Mouse (Mus musculus): ENCODE measurements around the gene Satb1. TPM values are rescaled to one million over a fixed set of nuclear protein-coding genes. Genes with fewer than 3 reads are reported as not detected.

Satb1 gene
- total RNA-seq (2012; rRNA removed) (not detected in 2 replicates), total RNA-seq (2014; rRNA removed) (not detected in 2 replicates), polyA plus RNA-seq (2012; ENCODE audit: insufficient read length, low read depth) (0.14 TPM in 1 of 2 replicates, not detected in the other)

- in situ Hi-C loops (cut with MboI; ENCODE audit: low pct_ligation_motif_present, low pct_unique_long_range_greater_than_20kb, low sequenced_read_pairs) (no loop called here), dilution Hi-C loops (cut with MboI; ENCODE audit: extremely low pct_ligation_motif_present, extremely low pct_unique_long_range_greater_than_20kb, low sequenced_read_pairs) (no loop called here)
- H3K27me3 ChIP-seq (replicated peaks) = no peaks in the 10 kb centered on the region
- DNase-seq (ENCODE audit: extremely low read depth) = no peak
- H3K9ac ChIP-seq (ENCODE audit: insufficient read depth, low read depth) = no peak within 1 kb of the TSS
- H3K36me3 ChIP-seq (replicated peaks in 1 of 2; ENCODE audit: control insufficient read depth in 1 of 2, insufficient read depth in 1 of 2, low read length in 1 of 2) = no peaks in the 10 kb centered on the region
- no peaks in the 10 kb centered on the region for H3K79me2 ChIP-seq (replicated peaks; ENCODE audit: control insufficient read depth, extremely low read depth, insufficient read depth, poor library complexity, severe bottlenecking)
- H3K4me3 ChIP-seq (replicated peaks in 1 of 3; ENCODE audit: low read depth in 2 of 3, low read length in 2 of 3, poor library complexity in 1 of 3) = no peak within 1 kb of the TSS
- peaks cover 43% of the 10 kb centered on the region for H3K9me3 ChIP-seq (replicated peaks; ENCODE audit: low read length)
- H3K27ac ChIP-seq (ENCODE audit: insufficient read depth, low read depth) = no peak within 1 kb of the TSS
- no peak within 1 kb of the TSS for H3K4me2 ChIP-seq (ENCODE audit: insufficient read depth, low read depth, poor library complexity, severe bottlenecking)
- no peak for TF ChIP-seq TBP (conservative IDR thresholded peaks at IDR 0.05; ENCODE audit: low read depth, low read length)
- TF ChIP-seq PAX5 (IDR thresholded peaks at IDR 0.05; ENCODE audit: low read length) = no peak
- TF ChIP-seq POLR2AphosphoS2 (IDR thresholded peaks at IDR 0.05; ENCODE audit: low read depth, low read length) = no peak
- TF ChIP-seq MAX (IDR thresholded peaks at IDR 0.05; ENCODE audit: low read length) = no peak
- TF ChIP-seq ZMIZ1 (IDR thresholded peaks at IDR 0.05; ENCODE audit: low read depth, low read length) = no peak
- TF ChIP-seq JUND (conservative IDR thresholded peaks at IDR 0.05; ENCODE audit: low read depth, low read length) = no peak
- TF ChIP-seq CTCF (conservative IDR thresholded peaks at IDR 0.05 in 1 of 2, IDR thresholded peaks at IDR 0.05 in 1 of 2; ENCODE audit: low read depth in 2 of 2, low read length in 2 of 2) = no peak
- TF ChIP-seq MYC (IDR thresholded peaks at IDR 0.05; ENCODE audit: low read depth, low read length) = no peak
- no peak for TF ChIP-seq EP300 (IDR thresholded peaks at IDR 0.05; ENCODE audit: low read length)
- no peak for TF ChIP-seq USF2 (conservative IDR thresholded peaks at IDR 0.05; ENCODE audit: low read depth, low read length)
- TF ChIP-seq JUN (IDR thresholded peaks at IDR 0.05; ENCODE audit: insufficient read depth, low read depth, low read length) = no peak
- no peak for TF ChIP-seq E2F4 (IDR thresholded peaks at IDR 0.05; ENCODE audit: insufficient replicate concordance, low read depth, low read length)
- no peaks in the 10 kb centered on the region for H3K4me1 ChIP-seq (ENCODE audit: control insufficient read depth in 1 of 2, insufficient read depth in 2 of 2)
These were observed at the start of gene Satb1 for GRCm38 (mm10) chr17:51832900-51833577. TSS of gene Satb1 (minus strand) at chr17:51833290.

DNA sequence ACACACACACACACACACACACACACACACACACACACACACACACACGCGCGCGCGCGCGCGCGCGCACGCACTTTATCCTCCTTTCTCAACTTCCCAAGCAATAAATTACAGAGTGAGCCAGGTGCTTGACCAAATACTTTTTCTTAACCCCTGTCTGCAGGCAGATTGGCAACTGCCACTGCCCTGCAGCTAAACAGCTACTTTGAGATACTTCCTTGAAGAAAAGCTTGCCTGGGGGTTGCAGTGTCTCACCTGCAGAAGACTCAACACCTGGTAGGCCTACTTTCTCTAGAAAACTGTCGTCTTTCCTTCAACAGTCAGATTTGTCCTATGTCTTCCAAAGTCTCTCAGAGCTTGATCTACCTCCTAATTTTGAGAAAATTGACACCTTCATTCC, 49.5 kb upstream of the Satb1 start:
- Histone ChIP-seq H3K4me2 (ENCODE audit: insufficient read depth, low read depth, poor library complexity, severe bottlenecking) (no peak overlapping the region), H3K9me3 (replicated peaks; ENCODE audit: low read length) (peaks cover 39% of the 10 kb centered on the region), H3K9ac (ENCODE audit: insufficient read depth, low read depth) (no peak overlapping the region), H3K27me3 (replicated peaks) (no peaks in the 10 kb centered on the region), H3K79me2 (replicated peaks; ENCODE audit: control insufficient read depth, extremely low read depth, insufficient read depth, poor library complexity, severe bottlenecking) (no peaks in the 10 kb centered on the region), H3K36me3 (replicated peaks in 1 of 2; ENCODE audit: control insufficient read depth in 1 of 2, insufficient read depth in 1 of 2, low read length in 1 of 2) (no peaks in the 10 kb centered on the region), H3K27ac (ENCODE audit: insufficient read depth, low read depth) (no peak overlapping the region), H3K4me3 (replicated peaks in 1 of 3; ENCODE audit: low read depth in 2 of 3, low read length in 2 of 3, poor library complexity in 1 of 3) (no peak overlapping the region), H3K4me1 (ENCODE audit: control insufficient read depth in 1 of 2, insufficient read depth in 2 of 2) (no peaks in the 10 kb centered on the region)
- in situ Hi-C loops (cut with MboI; ENCODE audit: low pct_ligation_motif_present, low pct_unique_long_range_greater_than_20kb, low sequenced_read_pairs) (no loop called here), dilution Hi-C loops (cut with MboI; ENCODE audit: extremely low pct_ligation_motif_present, extremely low pct_unique_long_range_greater_than_20kb, low sequenced_read_pairs) (no loop called here)
- DNase-seq (ENCODE audit: extremely low read depth) = no peak
- TF ChIP-seq GABPA (IDR thresholded peaks at IDR 0.05; ENCODE audit: insufficient replicate concordance, low read depth, low read length) = no peak
- no peak for TF ChIP-seq BHLHE40 (IDR thresholded peaks at IDR 0.05; ENCODE audit: low read depth, low read length)
- no peak for TF ChIP-seq UBTF (IDR thresholded peaks at IDR 0.05; ENCODE audit: low read depth, low read length)
- no peak for TF ChIP-seq POLR2A (IDR thresholded peaks at IDR 0.05; ENCODE audit: low read depth, low read length)
- TF ChIP-seq ETS1 (conservative IDR thresholded peaks at IDR 0.05; ENCODE audit: low read depth, low read length) = no peak
- TF ChIP-seq NELFE (IDR thresholded peaks at IDR 0.05; ENCODE audit: low read depth, low read length) = no peak
- no peak for TF ChIP-seq IRF4 (IDR thresholded peaks at IDR 0.05; ENCODE audit: low read depth, low read length)
- TF ChIP-seq NRF1 (IDR thresholded peaks at IDR 0.05; ENCODE audit: low read depth, low read length) = no peak
- no peak for TF ChIP-seq MXI1 (IDR thresholded peaks at IDR 0.05; ENCODE audit: low read depth, low read length)
- no peak for TF ChIP-seq ELF1 (IDR thresholded peaks at IDR 0.05; ENCODE audit: low read depth, low read length)
- TF ChIP-seq MAX (IDR thresholded peaks at IDR 0.05; ENCODE audit: low read length) = no peak
- TF ChIP-seq MEF2A (IDR thresholded peaks at IDR 0.05; ENCODE audit: borderline replicate concordance, low read depth, low read length) = no peak

Measured in CH12.LX (cell line).